Comparison of ENCODE assay signal across 8 mouse cellular contexts in the genomic region with DNA sequence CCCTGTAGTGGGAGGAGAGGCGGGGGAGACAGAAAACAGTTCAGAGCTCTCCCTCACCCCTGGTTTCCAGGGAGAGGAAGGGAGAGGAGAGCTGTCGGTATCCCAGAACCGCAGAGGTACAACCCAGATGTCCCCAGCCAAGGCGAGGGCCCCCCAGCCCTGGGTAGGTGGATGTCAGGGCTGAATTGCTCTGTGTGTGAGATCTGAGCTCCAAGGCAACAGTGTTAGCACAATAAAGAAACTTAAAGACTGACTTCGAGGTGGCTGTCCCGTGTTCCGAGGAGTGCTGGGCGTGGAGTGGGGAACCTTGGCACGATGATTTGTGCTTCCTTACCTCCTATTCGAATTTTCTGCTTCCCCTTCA. TPM values are rescaled to one million over a fixed set of nuclear protein-coding genes. Genes with fewer than 3 reads are reported as not detected.
DNase-seq lines count a peak whose midpoint lies in the region; ATAC-seq and TF ChIP-seq lines count a peak whose summit lies in the region.

No protein-coding gene starts in this region.

- H3K4me3 ChIP-seq in heart, postnatal 0 days (ENCODE audit: low read depth, low read length), result peak overlapping the region; percentile 68
- peak overlapping the region; percentile 72 for H3K4me3 ChIP-seq in embryonic facial prominence, embryonic 10.5 days
- peak overlapping the region; percentile 54 for H3K4me3 ChIP-seq in intestine, embryonic 14.5 days (ENCODE audit: low read depth, low read length)
- peak overlapping the region; percentile 73 for H3K4me3 ChIP-seq in midbrain, embryonic 13.5 days (replicated peaks)

- H3K4me2 ChIP-seq in heart, postnatal 0 days (ENCODE audit: low read depth, low read length), result peak overlapping the region; percentile 94
- peak overlapping the region; percentile 96 for H3K4me2 ChIP-seq in intestine, embryonic 14.5 days (ENCODE audit: low read length)
- peak overlapping the region; percentile 95 for H3K4me2 ChIP-seq in midbrain, embryonic 13.5 days (replicated peaks)

- no peaks in the 10 kb centered on the region for H3K36me3 ChIP-seq in heart, postnatal 0 days (replicated peaks; ENCODE audit: control insufficient read depth, insufficient read depth, low read length)
- no peaks in the 10 kb centered on the region for H3K36me3 ChIP-seq in embryonic facial prominence, embryonic 10.5 days (replicated peaks)
- no peaks in the 10 kb centered on the region for H3K36me3 ChIP-seq in intestine, embryonic 14.5 days (ENCODE audit: control insufficient read depth, insufficient read depth, low read length)
- H3K36me3 ChIP-seq in midbrain, embryonic 13.5 days, result no peaks in the 10 kb centered on the region

- no peak for TF ChIP-seq CTCF in heart, postnatal 0 days (IDR thresholded peaks at IDR 0.05; ENCODE audit: low read depth)

- 5% methylated on average over 10 of the region's 10 CpGs for WGBS in heart, postnatal 0 days
- 5% methylated on average over 10 of the region's 10 CpGs for WGBS in embryonic facial prominence, embryonic 10.5 days
- WGBS in intestine, embryonic 14.5 days, result 1% methylated on average over 10 of the region's 10 CpGs
- whole genome bisulfite sequencing in midbrain, embryonic 13.5 days, result 2% methylated on average over 10 of the region's 10 CpGs

- H3K9ac ChIP-seq in heart, postnatal 0 days (replicated peaks; ENCODE audit: low read depth, low read length), result peak overlapping the region; percentile 52; the same call in 1 of the 2 replicates
- H3K9ac ChIP-seq in intestine, embryonic 14.5 days (ENCODE audit: low read length), result no peak overlapping the region; the same call in 1 of the 2 replicates
- H3K9ac ChIP-seq in midbrain, embryonic 13.5 days (replicated peaks), result peak overlapping the region; percentile 74

- H3K9me3 ChIP-seq in heart, postnatal 0 days (replicated peaks; ENCODE audit: control insufficient read depth, low read length), result no peaks in the 10 kb centered on the region
- no peaks in the 10 kb centered on the region for H3K9me3 ChIP-seq in embryonic facial prominence, embryonic 10.5 days
- H3K9me3 ChIP-seq in intestine, embryonic 14.5 days (ENCODE audit: control insufficient read depth, low read length), result no peaks in the 10 kb centered on the region
- no peaks in the 10 kb centered on the region for H3K9me3 ChIP-seq in midbrain, embryonic 13.5 days

- peak overlapping the region; percentile 14; the same call in 1 of the 2 replicates for H3K27ac ChIP-seq in heart, postnatal 0 days (ENCODE audit: low read depth)
- H3K27ac ChIP-seq in embryonic facial prominence, embryonic 10.5 days (replicated peaks), result peak overlapping the region; percentile 81
- H3K27ac ChIP-seq in intestine, embryonic 14.5 days (ENCODE audit: low read depth), result no peak overlapping the region
- no peak overlapping the region for H3K27ac ChIP-seq in midbrain, embryonic 13.5 days

- ATAC-seq in heart, postnatal 0 days (ENCODE audit: insufficient read depth, low read depth), result no peak
- ATAC-seq in intestine, embryonic 14.5 days (replicated peaks; ENCODE audit: low FRiP score, low TSS enrichment, low read depth), result peak; percentile 47; the same call in 1 of the 2 replicates
- no peak for ATAC-seq in midbrain, embryonic 13.5 days

- H3K4me1 ChIP-seq in heart, postnatal 0 days (ENCODE audit: control insufficient read depth, insufficient read depth), result peaks cover 10% of the 10 kb centered on the region
- H3K4me1 ChIP-seq in embryonic facial prominence, embryonic 10.5 days, result peaks cover 32% of the 10 kb centered on the region
- peaks cover 13% of the 10 kb centered on the region for H3K4me1 ChIP-seq in intestine, embryonic 14.5 days (replicated peaks; ENCODE audit: control insufficient read depth, insufficient read depth, low read length)
- H3K4me1 ChIP-seq in midbrain, embryonic 13.5 days (replicated peaks), result peaks cover 18% of the 10 kb centered on the region

- DNase-seq in heart, postnatal 0 days (ENCODE audit: low spot score), result no peak
- no peak for DNase-seq in heart, adult 11 months
- no peak for DNase-seq in embryonic facial prominence, embryonic 10.5 days (ENCODE audit: low spot score)
- no peak for DNase-seq in intestine, embryonic 14.5 days (ENCODE audit: low spot score)
- no peak for DNase-seq in thymus, postnatal 36 days
- DNase-seq in urinary bladder, postnatal 4 days (ENCODE audit: low spot score in 2 of 2), result no peak
- DNase-seq in thymus, postnatal 4 days, result no peak

- TF ChIP-seq EP300 in heart, postnatal 0 days (IDR thresholded peaks at IDR 0.05; ENCODE audit: low read depth), result no peak

- H3K27me3 ChIP-seq in heart, postnatal 0 days (ENCODE audit: control insufficient read depth, insufficient read depth, low read length), result peaks cover 34% of the 10 kb centered on the region
- peaks cover 72% of the 10 kb centered on the region for H3K27me3 ChIP-seq in embryonic facial prominence, embryonic 10.5 days (replicated peaks; ENCODE audit: low read depth, poor library complexity, severe bottlenecking)
- peaks cover 33% of the 10 kb centered on the region for H3K27me3 ChIP-seq in intestine, embryonic 14.5 days (replicated peaks; ENCODE audit: control insufficient read depth, insufficient read depth, low read length)
- peaks cover 56% of the 10 kb centered on the region for H3K27me3 ChIP-seq in midbrain, embryonic 13.5 days

RNA-seq across cellular contexts. Expression of a gene that starts 7.7 kb away (rescaled TPM):
- total RNA-seq in heart, postnatal 0 days (2014; rRNA removed; ENCODE audit: low replicate concordance), result not detected in 2 replicates
- polyA plus RNA-seq in heart, postnatal 0 days (2015; fragmentation: Nextera tagmentation; extraction: Ambion mirVana), result 0.12 and 0.19 TPM in 2 replicates
- polyA plus RNA-seq in embryonic facial prominence, embryonic 10.5 days (2016; fragmentation: Nextera tagmentation; extraction: Ambion mirVana), result 0.12 TPM in 1 of 2 replicates, not detected in the other
- polyA plus RNA-seq in intestine, embryonic 14.5 days (2014; fragmentation: Nextera tagmentation; extraction: Ambion mirVana), result 0.27 and 0.35 TPM in 2 replicates
- 0.20 TPM in 1 of 2 replicates, not detected in the other for polyA plus RNA-seq in midbrain, embryonic 13.5 days (2015; fragmentation: Nextera tagmentation; extraction: Ambion mirVana)

RNA-seq across cellular contexts. Expression of a gene that starts 26.9 kb away (rescaled TPM):
- total RNA-seq in heart, postnatal 0 days (2014; rRNA removed; ENCODE audit: low replicate concordance), result 0.46 TPM in 1 of 2 replicates, not detected in the other
- not detected in 2 replicates for polyA plus RNA-seq in heart, postnatal 0 days (2015; fragmentation: Nextera tagmentation; extraction: Ambion mirVana)
- polyA plus RNA-seq in embryonic facial prominence, embryonic 10.5 days (2016; fragmentation: Nextera tagmentation; extraction: Ambion mirVana), result not detected in 2 replicates
- 0.24 and 0.28 TPM in 2 replicates for polyA plus RNA-seq in intestine, embryonic 14.5 days (2014; fragmentation: Nextera tagmentation; extraction: Ambion mirVana)
- polyA plus RNA-seq in midbrain, embryonic 13.5 days (2015; fragmentation: Nextera tagmentation; extraction: Ambion mirVana), result not detected in 2 replicates

RNA-seq across cellular contexts. Expression of a gene that starts 38.9 kb away (rescaled TPM):
- total RNA-seq in heart, postnatal 0 days (2014; rRNA removed; ENCODE audit: low replicate concordance), result not detected in 2 replicates
- polyA plus RNA-seq in heart, postnatal 0 days (2015; fragmentation: Nextera tagmentation; extraction: Ambion mirVana), result not detected in 2 replicates
- 0.25 TPM in 1 of 2 replicates, not detected in the other for polyA plus RNA-seq in embryonic facial prominence, embryonic 10.5 days (2016; fragmentation: Nextera tagmentation; extraction: Ambion mirVana)
- polyA plus RNA-seq in intestine, embryonic 14.5 days (2014; fragmentation: Nextera tagmentation; extraction: Ambion mirVana), result not detected in 2 replicates
- polyA plus RNA-seq in midbrain, embryonic 13.5 days (2015; fragmentation: Nextera tagmentation; extraction: Ambion mirVana), result not detected in 2 replicates

RNA-seq across cellular contexts. Expression of a gene that starts 42.8 kb away (rescaled TPM):
- total RNA-seq in heart, postnatal 0 days (2014; rRNA removed; ENCODE audit: low replicate concordance), result 3.6 and 6.6 TPM in 2 replicates
- polyA plus RNA-seq in heart, postnatal 0 days (2015; fragmentation: Nextera tagmentation; extraction: Ambion mirVana), result 2.3 and 2.6 TPM in 2 replicates
- 1.3 TPM in 2 replicates for polyA plus RNA-seq in embryonic facial prominence, embryonic 10.5 days (2016; fragmentation: Nextera tagmentation; extraction: Ambion mirVana)
- polyA plus RNA-seq in intestine, embryonic 14.5 days (2014; fragmentation: Nextera tagmentation; extraction: Ambion mirVana), result 1.1 and 1.9 TPM in 2 replicates
- polyA plus RNA-seq in midbrain, embryonic 13.5 days (2015; fragmentation: Nextera tagmentation; extraction: Ambion mirVana), result 1.9 and 2.0 TPM in 2 replicates

Comparison
In these comparisons a context has a peak if more than half of its experiments do, and no peak if none do; other contexts are left out.
1. H3K27ac ChIP-seq: peak in heart, postnatal 0 days (single experiment) and embryonic facial prominence, embryonic 10.5 days (single experiment); none in intestine, embryonic 14.5 days (single experiment) and midbrain, embryonic 13.5 days (single experiment).
2. Peak in every context shown above with its lines, with median percentiles within 50 percentile points of each other: H3K4me2 ChIP-seq and H3K4me3 ChIP-seq.